Mouse (Mus musculus) heart, embryonic 13.5 days (tissue): ENCODE data around the gene Cd247. TPM values are rescaled to one million over a fixed set of nuclear protein-coding genes. Genes with fewer than 3 reads are reported as not detected.

Experiments
- ATAC-seq: fragments of 200-750 bp; cut with Nextera tagmentation; 2 replicates; pipeline ENCODE4 v1.8.0; 2017; ENCODE audit warnings: moderate TSS enrichment; ENCODE audit not compliant: insufficient number of reproducible peaks, low FRiP score, low TSS enrichment; ENCODE audit errors: extremely low read depth
- H3K27ac ChIP-seq: fragments of 300-500 bp; sonication (generic); replicated peaks from 2 replicates; pipeline ENCODE4 v1.5.1; 2015; ENCODE audit warnings: moderate library complexity, mild to moderate bottlenecking, inconsistent platforms
- H3K27me3 ChIP-seq: fragments of 300-500 bp; sonication (generic); replicated peaks from 2 replicates; pipeline ENCODE4 v1.6.1; 2015; ENCODE audit warnings: mild to moderate bottlenecking, inconsistent platforms
- H3K36me3 ChIP-seq: fragments of 300-500 bp; sonication (generic); 2 replicates; pipeline ENCODE4 v1.6.1; 2015; ENCODE audit warnings: mild to moderate bottlenecking, inconsistent platforms
- H3K4me1 ChIP-seq: fragments of 300-500 bp; sonication (generic); 2 replicates; pipeline ENCODE4 v1.6.1; 2015; ENCODE audit warnings: inconsistent platforms
- H3K4me2 ChIP-seq: fragments of 300-500 bp; sonication (generic); 2 replicates; pipeline ENCODE4 v1.6.1; 2015; ENCODE audit warnings: inconsistent platforms, mild to moderate bottlenecking, moderate library complexity
- H3K4me3 ChIP-seq: fragments of 300-500 bp; sonication (generic); 2 replicates; pipeline ENCODE4 v1.5.1; 2015; ENCODE audit warnings: moderate library complexity, mild to moderate bottlenecking, inconsistent platforms
- H3K9ac ChIP-seq: fragments of 300-500 bp; sonication (generic); 2 replicates; pipeline ENCODE4 v1.6.1; 2015; ENCODE audit warnings: inconsistent platforms, mild to moderate bottlenecking, moderate library complexity
- H3K9me3 ChIP-seq: fragments of 300-500 bp; sonication (generic); 2 replicates; pipeline ENCODE4 v1.6.1; 2016; ENCODE audit warnings: inconsistent platforms
- WGBS: fragments of 180-500 bp; shearing (Covaris S2); methylation state at CpG from one replicate; pipeline ENCODE4 v1.1.7; 2015; ENCODE audit warnings: mixed read lengths; 5-methylcytosine and 5-hydroxymethylcytosine counted together
- polyA plus RNA-seq: library from polyadenylated mRNA; unstranded; fragments of >200 nt; fragmentation: Nextera tagmentation; extraction: Ambion mirVana; gene quantifications from 2 replicates; pipeline ENCODE4 v1.2.1, GENCODE M21; 2015

Gene Cd247
- polyA plus RNA-seq, 1 experiment from 2014 or later: 0.55 TPM

GRCm38 (mm10) chr1:165857279-165857678, 68.8 kb downstream of the Cd247 start:
- H3K9me3 ChIP-seq: no peaks in the 10 kb centered on the region
- no peak overlapping the region for H3K4me3 ChIP-seq
- no peaks in the 10 kb centered on the region for H3K36me3 ChIP-seq
- peaks cover 16% of the 10 kb centered on the region for H3K27me3 ChIP-seq
- ATAC-seq: no peak
- H3K4me1 ChIP-seq: peaks cover 10% of the 10 kb centered on the region; the same call in 1 of the 2 replicates
- no peak overlapping the region for H3K27ac ChIP-seq
- H3K9ac ChIP-seq: no peak overlapping the region
- no peak overlapping the region for H3K4me2 ChIP-seq
- 83% methylated on average over 11 of the region's 11 CpGs for WGBS

- Histone ChIP-seq H3K27ac (no peak overlapping the region), H3K4me1 (peaks cover 10% of the 10 kb centered on the region; the same call in 1 of the 2 replicates), H3K9ac (no peak overlapping the region), H3K4me3 (no peak overlapping the region), H3K27me3 (0 out of 2 replicates have a peak, but pooled peaks cover 7% of the 10 kb centered on the region), H3K36me3 (no peaks in the 10 kb centered on the region), H3K9me3 (no peaks in the 10 kb centered on the region), H3K4me2 (no peak overlapping the region)
- 74% methylated on average over 5 of the region's 5 CpGs for WGBS
- no peak for ATAC-seq
Observed at GRCm38 (mm10) chr1:165858356-165858755, 69.9 kb downstream of the Cd247 start.

GRCm38 (mm10) chr1:165860373-165861234, 72.1 kb downstream of the Cd247 start:
- peaks cover 21% of the 10 kb centered on the region for H3K4me1 ChIP-seq
- no peaks in the 10 kb centered on the region for H3K36me3 ChIP-seq
- H3K27ac ChIP-seq: peak overlapping the region; percentile 31
- 0 out of 2 replicates have a peak, but pooled peaks cover 3% of the 10 kb centered on the region for H3K27me3 ChIP-seq
- no peaks in the 10 kb centered on the region for H3K9me3 ChIP-seq
- H3K9ac ChIP-seq: no peak overlapping the region
- H3K4me2 ChIP-seq: no peak overlapping the region
- 55% methylated on average over 9 of the region's 9 CpGs for WGBS
- no peak for ATAC-seq
- no peak overlapping the region for H3K4me3 ChIP-seq

GRCm38 (mm10) chr1:165861235-165861609, 72.7 kb downstream of the Cd247 start:
- no peak for ATAC-seq
- no peak overlapping the region for H3K4me3 ChIP-seq
- H3K36me3 ChIP-seq: no peaks in the 10 kb centered on the region
- no peak overlapping the region for H3K27ac ChIP-seq
- WGBS: 84% methylated on average over 3 of the region's 3 CpGs
- H3K4me2 ChIP-seq: no peak overlapping the region
- peaks cover 24% of the 10 kb centered on the region for H3K4me1 ChIP-seq
- H3K27me3 ChIP-seq: no peaks in the 10 kb centered on the region
- H3K9ac ChIP-seq: no peak overlapping the region
- H3K9me3 ChIP-seq: no peaks in the 10 kb centered on the region

GRCm38 (mm10) chr1:165862059-165862458, 73.6 kb downstream of the Cd247 start:
- H3K27ac ChIP-seq: no peak overlapping the region
- no peak overlapping the region for H3K9ac ChIP-seq
- no peaks in the 10 kb centered on the region for H3K27me3 ChIP-seq
- no peak for ATAC-seq
- peaks cover 6% of the 10 kb centered on the region; the same call in 1 of the 2 replicates for H3K36me3 ChIP-seq
- WGBS: 82% methylated on average over 7 of the region's 7 CpGs
- H3K4me2 ChIP-seq: no peak overlapping the region
- H3K4me3 ChIP-seq: no peak overlapping the region
- H3K9me3 ChIP-seq: no peaks in the 10 kb centered on the region
- peaks cover 24% of the 10 kb centered on the region for H3K4me1 ChIP-seq

- H3K36me3 ChIP-seq: peaks cover 23% of the 10 kb centered on the region; the same call in 1 of the 2 replicates
- peak overlapping the region; percentile 4 for H3K27ac ChIP-seq
- no peak overlapping the region for H3K9ac ChIP-seq
- WGBS: 46% methylated on average over 14 of the region's 14 CpGs
- ATAC-seq: no peak
- H3K4me1 ChIP-seq: peaks cover 24% of the 10 kb centered on the region
- no peak overlapping the region for H3K4me3 ChIP-seq
- H3K27me3 ChIP-seq: no peaks in the 10 kb centered on the region
- H3K9me3 ChIP-seq: no peaks in the 10 kb centered on the region
- no peak overlapping the region for H3K4me2 ChIP-seq
Observed at GRCm38 (mm10) chr1:165864864-165865795, 76.6 kb downstream of the Cd247 start.

- no peak for ATAC-seq
Observed at GRCm38 (mm10) chr1:165866630-165867280, 78.3 kb downstream of the Cd247 start.

GRCm38 (mm10) chr1:165868659-165869058, 80.2 kb downstream of the Cd247 start:
- Histone ChIP-seq H3K36me3 (peaks cover 24% of the 10 kb centered on the region), H3K4me1 (peaks cover 14% of the 10 kb centered on the region), H3K4me3 (no peak overlapping the region), H3K9ac (no peak overlapping the region), H3K27me3 (no peaks in the 10 kb centered on the region), H3K27ac (no peak overlapping the region), H3K9me3 (no peaks in the 10 kb centered on the region), H3K4me2 (no peak overlapping the region)
- ATAC-seq: no peak
- WGBS: 70% methylated on average over 8 of the region's 8 CpGs

More at GRCm38 (mm10) chr1:165866630-165867280, 78.3 kb downstream of the Cd247 start:
- H3K36me3 ChIP-seq: peaks cover 23% of the 10 kb centered on the region; the same call in 1 of the 2 replicates
- H3K9ac ChIP-seq: no peak overlapping the region
- no peaks in the 10 kb centered on the region for H3K9me3 ChIP-seq
- H3K27me3 ChIP-seq: no peaks in the 10 kb centered on the region
- no peak overlapping the region for H3K27ac ChIP-seq
- H3K4me2 ChIP-seq: no peak overlapping the region
- 66% methylated on average over 5 of the region's 5 CpGs for WGBS
- no peak overlapping the region for H3K4me3 ChIP-seq
- H3K4me1 ChIP-seq: peaks cover 14% of the 10 kb centered on the region

GRCm38 (mm10) chr1:165874645-165875044, 86.2 kb downstream of the Cd247 start:
- ATAC-seq: no peak
- Histone ChIP-seq H3K36me3 (peaks cover 44% of the 10 kb centered on the region), H3K4me2 (no peak overlapping the region), H3K9me3 (no peaks in the 10 kb centered on the region), H3K9ac (no peak overlapping the region), H3K4me1 (peaks cover 10% of the 10 kb centered on the region), H3K27me3 (no peaks in the 10 kb centered on the region), H3K4me3 (no peak overlapping the region), H3K27ac (no peak overlapping the region)
- 41% methylated on average over 8 of the region's 8 CpGs for WGBS

- no peaks in the 10 kb centered on the region for H3K9me3 ChIP-seq
- no peaks in the 10 kb centered on the region for H3K27me3 ChIP-seq
- ATAC-seq: no peak
- H3K9ac ChIP-seq: no peak overlapping the region
- 74% methylated on average over 6 of the region's 6 CpGs for WGBS
- H3K27ac ChIP-seq: no peak overlapping the region
- H3K36me3 ChIP-seq: peaks cover 49% of the 10 kb centered on the region
- peaks cover 10% of the 10 kb centered on the region for H3K4me1 ChIP-seq
- no peak overlapping the region for H3K4me3 ChIP-seq
- H3K4me2 ChIP-seq: no peak overlapping the region
Observed at GRCm38 (mm10) chr1:165875520-165876284, 87.2 kb downstream of the Cd247 start.
